Mouse (Mus musculus) hindbrain, embryonic 11.5 days (tissue): ENCODE results near the gene Nrg4. TPM values are rescaled to one million over a fixed set of nuclear protein-coding genes. Genes with fewer than 3 reads are reported as not detected.

Experiments used
- ATAC-seq: fragments of 200-750 bp; cut with Nextera tagmentation; 2 replicates; pipeline ENCODE4 v1.8.0; 2017; ENCODE audit warnings: mild to moderate bottlenecking, moderate TSS enrichment, moderate library complexity; ENCODE audit not compliant: low FRiP score
- DNase-seq: peaks from one replicate; pipeline ENCODE4 v3.0.0-alpha.2; 2015; ENCODE audit warnings: low spot score
- H3K27ac ChIP-seq: fragments of 300-500 bp; sonication (generic); 2 replicates; pipeline ENCODE4 v1.5.1; 2014; ENCODE audit warnings: mild to moderate bottlenecking, low read depth, low read length
- H3K27me3 ChIP-seq: fragments of 300-500 bp; sonication (generic); 2 replicates; pipeline ENCODE4 v1.6.1; 2014; ENCODE audit warnings: mild to moderate bottlenecking, low read length, moderate library complexity, mixed read lengths; ENCODE audit not compliant: control insufficient read depth, insufficient read depth
- H3K36me3 ChIP-seq: fragments of 300-500 bp; sonication (generic); 2 replicates; pipeline ENCODE4 v1.6.1; 2014; ENCODE audit warnings: mild to moderate bottlenecking, low read length, moderate library complexity, mixed read lengths; ENCODE audit not compliant: control insufficient read depth, insufficient read depth
- H3K4me1 ChIP-seq: fragments of 300-500 bp; sonication (generic); replicated peaks from 2 replicates; pipeline ENCODE4 v1.6.1; 2014; ENCODE audit warnings: low read length, mixed read lengths; ENCODE audit not compliant: control insufficient read depth, insufficient read depth
- H3K4me2 ChIP-seq: fragments of 300-500 bp; sonication (generic); replicated peaks from 2 replicates; pipeline ENCODE4 v1.6.1; 2014; ENCODE audit warnings: mild to moderate bottlenecking, low read depth, low read length
- H3K4me3 ChIP-seq: fragments of 300-500 bp; sonication (generic); 2 replicates; pipeline ENCODE4 v1.5.1; 2014; ENCODE audit warnings: low read depth, low read length
- H3K9ac ChIP-seq: fragments of 300-500 bp; sonication (generic); 2 replicates; pipeline ENCODE4 v1.6.1; 2014; ENCODE audit warnings: low read depth, low read length
- H3K9me3 ChIP-seq: fragments of 300-500 bp; sonication (generic); 2 replicates; pipeline ENCODE4 v1.6.1; 2016; ENCODE audit warnings: low read length; ENCODE audit not compliant: control insufficient read depth
- WGBS: fragments of 180-500 bp; shearing (Covaris S2); extraction: QIAGEN DNeasy Blood & Tissue Kit; methylation state at CpG from one replicate; pipeline ENCODE4 v1.1.7; 2014; 5-methylcytosine and 5-hydroxymethylcytosine counted together
- polyA plus RNA-seq: library from polyadenylated mRNA; unstranded; fragments of >200 nt; fragmentation: Nextera tagmentation; extraction: Ambion mirVana; gene quantifications from 2 replicates; pipeline ENCODE4 v1.2.1, GENCODE M21; 2014

The Nrg4 gene
- polyA plus RNA-seq, 1 experiment from 2014 or later, result 1.8 TPM

DNA sequence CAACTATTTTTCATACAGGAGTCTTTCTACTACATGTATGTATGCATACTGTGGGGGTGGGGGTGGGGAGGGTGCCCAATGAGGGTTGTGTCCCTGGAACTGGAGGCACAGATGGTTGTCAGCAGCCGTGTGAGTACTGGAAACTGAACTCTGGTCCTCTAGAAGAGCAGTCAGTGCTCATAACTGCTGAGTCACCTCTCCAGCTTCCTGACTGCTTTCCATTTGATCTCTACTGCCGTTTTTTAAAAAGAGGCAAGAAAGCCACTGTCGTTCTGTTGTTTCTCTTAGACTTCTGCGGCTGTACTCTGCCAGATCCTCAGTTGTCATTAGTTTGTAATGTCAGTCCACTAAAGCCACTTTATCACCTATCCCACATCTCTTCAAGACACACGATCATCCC lies 19.1 kb downstream of the Nrg4 start:
- Histone ChIP-seq H3K4me2 (no peak overlapping the region), H3K27me3 (no peaks in the 10 kb centered on the region), H3K9me3 (no peaks in the 10 kb centered on the region), H3K36me3 (no peaks in the 10 kb centered on the region), H3K9ac (no peak overlapping the region), H3K4me1 (no peaks in the 10 kb centered on the region), H3K4me3 (no peak overlapping the region), H3K27ac (no peak overlapping the region)
- no peak for DNase-seq
- no peak for ATAC-seq
- 75% methylated on average over 5 of the region's 5 CpGs for WGBS

DNA sequence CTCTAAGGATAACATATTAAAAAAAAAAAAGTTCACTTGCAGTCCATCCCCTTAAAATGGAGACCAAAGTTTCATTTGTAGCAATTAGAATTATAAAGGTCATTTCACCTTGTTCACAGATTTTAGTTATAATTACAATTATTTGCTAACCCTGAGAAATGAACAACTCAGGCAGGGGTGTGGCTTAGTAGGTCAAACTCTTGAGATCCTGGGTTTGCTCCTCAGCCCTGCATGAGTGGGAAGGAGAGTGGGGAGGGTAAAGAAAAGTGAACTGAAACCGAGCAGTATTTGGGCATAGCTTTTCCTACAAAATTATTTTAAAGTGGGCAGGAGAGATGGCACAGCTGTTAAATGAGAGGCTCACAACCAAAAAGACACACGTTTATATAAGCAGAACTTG lies 19.6 kb downstream of the Nrg4 start:
- ATAC-seq (no peak), DNase-seq (no peak)
- no peak overlapping the region for H3K4me3 ChIP-seq
- no peak overlapping the region for H3K27ac ChIP-seq
- no peaks in the 10 kb centered on the region for H3K36me3 ChIP-seq
- 71% methylated on average over 2 of the region's 2 CpGs for WGBS
- no peak overlapping the region for H3K9ac ChIP-seq
- no peaks in the 10 kb centered on the region for H3K27me3 ChIP-seq
- H3K4me2 ChIP-seq, result no peak overlapping the region
- H3K9me3 ChIP-seq, result no peaks in the 10 kb centered on the region
- H3K4me1 ChIP-seq, result no peaks in the 10 kb centered on the region

DNA sequence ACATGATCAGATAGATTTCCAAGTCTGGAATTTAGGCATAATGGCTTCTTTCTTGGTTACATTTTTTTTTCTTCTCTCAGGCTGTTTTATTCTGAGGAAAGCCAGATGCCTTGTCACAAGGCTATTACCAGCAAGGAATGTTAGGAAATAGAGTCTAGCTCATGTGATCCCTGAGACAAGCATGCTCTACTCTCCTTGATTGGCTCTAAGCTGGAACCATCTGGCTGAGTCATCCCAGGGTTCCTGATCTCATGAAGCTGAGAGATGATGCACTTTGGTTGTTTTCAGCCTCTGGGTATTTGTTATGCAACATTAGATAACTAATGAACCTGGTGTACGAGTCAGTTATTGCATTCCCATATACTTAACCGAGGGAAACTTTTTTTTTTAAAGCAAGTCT lies 30.4 kb downstream of the Nrg4 start:
- Histone ChIP-seq H3K27me3 (no peaks in the 10 kb centered on the region), H3K9ac (no peak overlapping the region), H3K9me3 (no peaks in the 10 kb centered on the region), H3K4me2 (no peak overlapping the region), H3K4me1 (no peaks in the 10 kb centered on the region), H3K36me3 (no peaks in the 10 kb centered on the region), H3K4me3 (no peak overlapping the region), H3K27ac (no peak overlapping the region)
- no peak for ATAC-seq
- WGBS, result 74% methylated on average over 2 of the region's 2 CpGs
- no peak for DNase-seq

DNA sequence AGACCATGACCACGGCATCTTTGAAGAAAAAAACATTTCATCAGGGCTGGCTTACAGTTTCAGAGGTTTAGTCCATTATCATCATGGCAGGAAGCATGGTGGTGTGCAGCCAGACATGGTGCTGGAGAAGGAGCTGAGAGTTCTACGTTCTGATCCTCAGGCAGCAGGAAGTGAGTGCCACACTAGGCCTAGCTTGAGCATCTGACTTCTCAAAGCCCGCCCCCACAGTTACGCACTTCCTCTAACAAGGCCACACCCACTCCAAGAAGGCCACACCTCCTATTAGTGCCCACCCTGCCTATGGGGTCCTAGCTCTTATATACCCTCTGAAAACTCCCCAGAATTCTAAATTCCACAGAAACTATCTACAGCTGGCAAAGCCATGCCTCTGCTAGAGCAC lies 34.7 kb downstream of the Nrg4 start:
- no peaks in the 10 kb centered on the region for H3K27me3 ChIP-seq
- WGBS, result 90% methylated on average over 4 of the region's 4 CpGs
- DNase-seq (no peak), ATAC-seq (no peak)
- no peak overlapping the region for H3K9ac ChIP-seq
- H3K4me2 ChIP-seq, result no peak overlapping the region
- no peaks in the 10 kb centered on the region for H3K4me1 ChIP-seq
- H3K9me3 ChIP-seq, result no peaks in the 10 kb centered on the region
- H3K4me3 ChIP-seq, result no peak overlapping the region
- no peak overlapping the region for H3K27ac ChIP-seq
- no peaks in the 10 kb centered on the region for H3K36me3 ChIP-seq

- no peaks in the 10 kb centered on the region for H3K4me1 ChIP-seq
- H3K4me2 ChIP-seq, result no peak overlapping the region
- no peak for DNase-seq
- H3K36me3 ChIP-seq, result no peaks in the 10 kb centered on the region
- no peaks in the 10 kb centered on the region for H3K27me3 ChIP-seq
- H3K4me3 ChIP-seq, result no peak overlapping the region
- WGBS, result 65% methylated on average over 3 of the region's 3 CpGs
- no peak overlapping the region for H3K27ac ChIP-seq
- no peak for ATAC-seq
- H3K9ac ChIP-seq, result no peak overlapping the region
- H3K9me3 ChIP-seq, result no peaks in the 10 kb centered on the region
Observed at GRCm38 (mm10) chr9:55289475-55290198, 37.0 kb downstream of the Nrg4 start.

GRCm38 (mm10) chr9:55285197-55285596 lies 41.4 kb downstream of the Nrg4 start:
- Histone ChIP-seq H3K9me3 (no peaks in the 10 kb centered on the region), H3K4me1 (no peaks in the 10 kb centered on the region), H3K4me3 (no peak overlapping the region), H3K27ac (no peak overlapping the region), H3K27me3 (no peaks in the 10 kb centered on the region), H3K36me3 (no peaks in the 10 kb centered on the region), H3K4me2 (no peak overlapping the region), H3K9ac (no peak overlapping the region)
- ATAC-seq, result no peak
- WGBS, result 86% methylated on average over 3 of the region's 3 CpGs
- no peak for DNase-seq

DNA sequence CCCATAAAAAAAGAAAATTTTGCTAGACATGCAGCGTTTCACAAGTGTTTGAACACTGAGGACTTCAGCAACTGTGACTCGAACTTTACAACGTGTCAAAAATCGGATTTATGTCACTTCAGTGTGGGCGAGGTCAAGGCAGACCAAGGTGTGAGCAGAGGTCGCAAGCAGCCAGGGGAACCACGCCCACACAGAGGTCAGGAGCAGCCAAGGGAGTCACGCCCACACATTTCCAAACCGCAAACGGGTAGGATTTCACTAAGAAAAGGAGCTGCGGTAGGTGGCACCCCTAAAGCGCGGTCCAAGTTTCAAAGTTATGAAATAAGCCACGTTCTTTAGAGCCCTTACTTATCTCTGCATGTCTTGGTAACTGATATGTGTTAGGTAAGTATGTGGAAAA lies 43.1 kb downstream of the Nrg4 start:
- DNase-seq (no peak), ATAC-seq (no peak)
- no peak overlapping the region for H3K4me2 ChIP-seq
- no peak overlapping the region for H3K4me3 ChIP-seq
- H3K4me1 ChIP-seq, result no peaks in the 10 kb centered on the region
- 12% methylated on average over 14 of the region's 14 CpGs for WGBS
- no peaks in the 10 kb centered on the region for H3K27me3 ChIP-seq
- H3K27ac ChIP-seq, result no peak overlapping the region
- H3K9ac ChIP-seq, result no peak overlapping the region
- H3K9me3 ChIP-seq, result no peaks in the 10 kb centered on the region
- no peaks in the 10 kb centered on the region for H3K36me3 ChIP-seq

DNA sequence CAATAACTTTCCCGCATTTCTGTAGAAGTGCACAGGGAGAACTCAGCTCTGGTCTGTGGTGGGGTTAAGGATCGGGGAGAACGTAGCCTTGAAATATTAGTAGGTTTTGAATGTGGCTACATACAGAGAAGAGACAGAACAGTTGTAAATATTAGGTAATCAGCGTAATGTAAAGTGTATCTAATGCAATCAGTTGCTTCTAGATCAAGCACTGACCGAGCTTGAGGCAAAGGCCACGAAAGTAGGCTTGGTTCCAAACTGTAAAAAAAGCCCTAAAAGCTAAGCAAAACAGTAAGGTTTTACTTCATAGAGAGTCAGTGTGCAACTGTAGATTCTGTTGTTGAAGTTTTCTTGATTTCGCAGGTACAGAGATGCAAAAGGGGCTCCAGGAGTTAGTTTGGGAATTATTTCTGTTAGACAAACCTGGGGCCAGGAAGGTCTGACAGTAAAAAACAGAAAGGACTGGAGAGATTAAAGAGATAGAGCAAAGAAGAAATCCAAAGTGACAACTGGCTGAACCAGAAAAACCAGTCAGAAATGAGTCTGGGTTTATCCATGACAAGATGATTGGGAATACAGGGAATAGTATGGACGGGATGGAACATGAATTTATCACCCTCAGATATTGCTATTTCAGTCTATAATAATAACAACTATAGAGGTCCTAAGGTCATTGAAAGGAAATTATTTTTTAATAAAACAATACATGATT lies 47.4 kb downstream of the Nrg4 start:
- no peaks in the 10 kb centered on the region for H3K36me3 ChIP-seq
- H3K4me3 ChIP-seq, result no peak overlapping the region
- no peak for DNase-seq
- no peaks in the 10 kb centered on the region for H3K27me3 ChIP-seq
- H3K4me2 ChIP-seq, result no peak overlapping the region
- H3K9ac ChIP-seq, result no peak overlapping the region
- H3K9me3 ChIP-seq, result no peaks in the 10 kb centered on the region
- no peaks in the 10 kb centered on the region for H3K4me1 ChIP-seq
- no peak overlapping the region for H3K27ac ChIP-seq
- no peak for ATAC-seq
- WGBS, result 88% methylated on average over 8 of the region's 8 CpGs

GRCm38 (mm10) chr9:55277562-55277961 lies 49.1 kb downstream of the Nrg4 start:
- Histone ChIP-seq H3K27me3 (no peaks in the 10 kb centered on the region), H3K36me3 (no peaks in the 10 kb centered on the region), H3K27ac (no peak overlapping the region), H3K4me1 (no peaks in the 10 kb centered on the region), H3K4me3 (no peak overlapping the region), H3K9ac (no peak overlapping the region), H3K9me3 (no peaks in the 10 kb centered on the region), H3K4me2 (no peak overlapping the region)
- 69% methylated on average over 4 of the region's 4 CpGs for whole genome bisulfite sequencing
- no peak for DNase-seq
- ATAC-seq, result no peak
